Mouse (Mus musculus) thymus, postnatal 25 days (tissue): ENCODE measurements around the gene Fam71e2.
A peak's percentile ranks its signal among the peaks of the same experiment; 100 is the strongest.

ENCODE experiments used
- DNase-seq: peaks from one replicate; pipeline ENCODE4 v3.0.0; 2022

Gene Fam71e2

DNA sequence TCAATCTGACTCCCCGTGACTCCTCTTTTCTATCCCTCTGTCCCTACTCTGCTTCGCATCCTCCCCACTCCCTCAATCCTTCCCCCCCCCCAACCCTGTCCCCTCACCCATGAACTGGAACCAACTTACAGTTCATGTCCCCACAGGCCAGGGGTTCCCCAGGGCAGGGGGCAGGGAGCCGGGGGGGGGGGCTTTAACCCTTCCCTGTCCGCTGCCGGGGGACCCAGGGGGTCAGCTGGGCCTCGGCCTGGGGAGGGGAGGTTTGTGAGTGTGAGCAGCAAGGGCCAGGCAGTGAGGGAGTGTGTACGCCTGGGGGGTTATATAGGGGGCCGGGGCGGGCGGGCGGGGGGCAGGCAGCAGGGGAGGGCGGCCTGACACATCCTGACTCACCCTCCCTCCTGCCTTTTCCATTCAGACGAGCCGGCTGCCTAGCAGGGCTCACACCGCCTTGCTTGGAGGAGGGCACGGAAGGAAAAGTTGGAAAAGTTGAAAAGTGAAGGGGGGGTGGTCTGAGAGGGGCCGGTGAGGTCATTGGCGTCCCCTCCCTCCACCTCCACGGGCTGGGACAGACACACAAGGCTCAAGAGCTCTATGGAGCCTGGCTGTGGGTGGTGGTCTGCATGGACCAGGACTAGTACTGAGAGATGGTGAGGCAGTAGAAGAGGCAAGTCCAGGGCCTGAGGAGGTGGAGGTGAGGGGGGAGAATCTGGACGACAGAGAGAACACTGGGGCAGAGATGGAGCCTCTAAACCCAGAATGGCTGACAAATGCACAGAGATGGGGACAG, 6.9 kb upstream of the Fam71e2 start:
- no peak for DNase-seq

DNA sequence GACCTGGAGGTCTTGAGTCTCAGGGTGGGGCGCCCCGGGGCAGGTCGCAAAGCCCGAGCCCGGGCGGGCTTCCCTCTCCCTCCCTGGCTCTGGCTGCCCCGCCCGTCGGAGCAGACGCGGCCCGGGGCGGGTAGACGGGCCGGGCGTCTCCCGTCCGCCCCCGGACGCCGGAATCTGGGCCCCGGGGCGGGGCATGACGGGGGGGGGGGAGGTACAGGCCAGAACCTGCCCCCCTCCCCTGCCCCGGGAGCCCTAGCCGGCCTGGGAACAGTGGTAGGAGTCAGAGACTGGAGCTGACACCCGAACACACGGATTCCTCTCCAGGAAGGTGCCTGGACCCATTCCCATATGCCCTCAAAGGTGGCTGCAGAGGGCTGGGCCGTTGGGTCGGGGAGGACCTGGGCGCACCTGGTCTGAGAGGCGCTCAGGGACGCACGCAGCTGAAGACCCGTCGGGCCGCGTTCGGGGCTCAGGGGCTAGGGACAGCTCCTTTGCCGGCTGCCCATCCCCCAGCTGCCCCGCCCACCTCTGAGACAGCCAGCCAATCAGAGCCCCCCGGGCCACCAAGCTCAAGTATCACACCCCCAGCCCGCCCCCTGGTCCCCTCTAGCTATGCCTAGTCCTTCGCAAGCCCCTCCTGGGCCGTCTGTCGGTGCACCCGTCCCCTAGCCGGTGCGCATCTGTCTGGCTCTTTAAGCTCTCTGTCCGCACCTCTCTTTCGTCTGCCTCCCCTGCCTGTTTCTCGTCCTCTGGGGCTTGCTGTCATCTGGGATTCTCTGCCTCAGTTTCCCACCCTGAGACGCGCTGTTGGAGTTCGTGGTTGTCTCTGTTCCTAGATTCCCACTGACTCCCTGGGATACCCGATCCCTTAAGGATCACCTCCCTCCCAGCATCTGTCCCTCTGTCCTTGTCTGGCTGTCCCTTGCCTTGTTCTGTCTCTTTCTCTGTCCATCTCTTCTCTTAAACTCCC, 6.0 kb upstream of the Fam71e2 start:
- DNase-seq = peak; percentile 30

DNA sequence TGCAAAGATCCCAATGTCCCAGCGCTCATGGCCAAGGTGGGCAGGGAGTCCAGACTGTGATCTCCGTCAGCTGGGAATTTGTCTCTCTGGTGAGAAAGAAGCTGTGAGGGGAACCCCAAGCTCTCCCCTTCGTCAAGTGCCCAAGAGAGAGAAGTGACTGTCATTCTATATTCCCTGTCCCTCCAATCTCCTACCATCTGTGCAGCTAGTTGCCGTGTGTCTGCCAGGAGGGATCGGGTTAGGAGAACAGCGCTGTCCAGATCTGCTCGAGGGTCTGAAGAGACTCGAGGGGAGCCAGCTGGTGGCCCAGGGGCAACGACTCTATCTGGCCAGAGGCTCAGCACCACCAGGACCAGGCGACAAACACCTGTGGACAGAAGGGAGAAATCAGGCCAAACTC, 5.0 kb upstream of the Fam71e2 start:
- DNase-seq = no peak

DNA sequence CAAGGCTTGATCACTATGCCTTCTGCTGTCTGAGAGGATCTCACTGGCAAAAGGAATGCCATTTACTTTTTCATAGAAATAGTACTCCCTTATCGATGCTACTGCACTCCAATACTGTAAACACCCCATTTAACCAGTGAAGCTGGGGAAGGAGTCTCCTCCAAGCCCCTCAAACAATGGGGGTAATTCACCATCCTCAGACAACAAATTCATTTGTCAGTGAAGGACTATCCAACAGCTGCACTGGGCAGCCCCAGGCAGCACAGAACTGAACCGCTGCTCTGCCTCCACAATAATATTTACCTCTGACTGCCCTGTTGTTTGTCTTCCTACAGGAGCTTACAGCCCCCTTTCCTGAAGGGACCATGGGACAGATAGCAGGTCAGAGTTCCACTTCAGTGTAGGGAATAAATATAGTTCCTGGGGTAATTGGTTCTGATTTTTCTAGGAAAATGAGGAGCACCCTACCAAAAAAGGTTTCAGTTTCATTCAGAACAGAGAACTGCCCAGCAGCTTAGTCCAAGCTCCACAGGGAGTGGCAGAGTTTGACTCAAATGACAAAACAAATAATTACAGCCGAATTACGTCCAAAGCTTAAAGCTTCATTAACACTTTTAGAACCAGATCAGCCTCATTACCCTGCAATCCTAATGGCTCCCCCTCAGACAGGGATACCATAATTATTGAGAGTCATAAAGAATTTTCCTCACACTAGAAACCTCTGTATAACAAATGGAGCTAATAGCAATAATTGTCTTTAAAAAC, 6.0 kb downstream of the Fam71e2 start:
- DNase-seq = no peak

DNA sequence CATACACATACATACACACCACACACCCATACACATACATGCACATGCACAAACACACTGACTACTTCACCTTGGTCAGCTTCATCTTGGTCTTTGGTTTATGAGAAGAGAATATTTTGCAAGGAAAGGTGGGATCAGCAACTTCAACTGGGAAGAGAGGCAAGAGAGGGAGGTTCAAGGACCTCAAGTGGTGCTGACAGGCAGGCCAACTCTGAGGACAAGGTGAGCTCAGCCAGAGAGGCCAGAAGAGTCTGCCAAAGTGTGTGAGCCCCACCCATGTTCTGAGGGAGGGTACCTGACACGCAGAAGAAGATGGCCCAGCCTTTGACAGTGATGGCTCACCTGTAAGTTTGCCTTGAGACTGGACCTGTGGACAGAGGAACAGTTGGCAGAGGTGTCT, 11.4 kb downstream of the Fam71e2 start:
- DNase-seq = no peak

GRCm38 (mm10) chr7:4752821-4753570, 18.1 kb downstream of the Fam71e2 start, which contains the start of gene Cox6b2:
Gene Cox6b2, minus strand, starts transcription at chr7:4753094.
- DNase-seq = peak; percentile 88

- peak; percentile 12 for DNase-seq
Measured at GRCm38 (mm10) chr7:4751971-4752820, 18.9 kb downstream of the Fam71e2 start.

- no peak for DNase-seq
Measured at GRCm38 (mm10) chr7:4749169-4749568, 21.9 kb downstream of the Fam71e2 start.

- no peak for DNase-seq
Measured at GRCm38 (mm10) chr7:4748321-4748720, 22.8 kb downstream of the Fam71e2 start.

DNA sequence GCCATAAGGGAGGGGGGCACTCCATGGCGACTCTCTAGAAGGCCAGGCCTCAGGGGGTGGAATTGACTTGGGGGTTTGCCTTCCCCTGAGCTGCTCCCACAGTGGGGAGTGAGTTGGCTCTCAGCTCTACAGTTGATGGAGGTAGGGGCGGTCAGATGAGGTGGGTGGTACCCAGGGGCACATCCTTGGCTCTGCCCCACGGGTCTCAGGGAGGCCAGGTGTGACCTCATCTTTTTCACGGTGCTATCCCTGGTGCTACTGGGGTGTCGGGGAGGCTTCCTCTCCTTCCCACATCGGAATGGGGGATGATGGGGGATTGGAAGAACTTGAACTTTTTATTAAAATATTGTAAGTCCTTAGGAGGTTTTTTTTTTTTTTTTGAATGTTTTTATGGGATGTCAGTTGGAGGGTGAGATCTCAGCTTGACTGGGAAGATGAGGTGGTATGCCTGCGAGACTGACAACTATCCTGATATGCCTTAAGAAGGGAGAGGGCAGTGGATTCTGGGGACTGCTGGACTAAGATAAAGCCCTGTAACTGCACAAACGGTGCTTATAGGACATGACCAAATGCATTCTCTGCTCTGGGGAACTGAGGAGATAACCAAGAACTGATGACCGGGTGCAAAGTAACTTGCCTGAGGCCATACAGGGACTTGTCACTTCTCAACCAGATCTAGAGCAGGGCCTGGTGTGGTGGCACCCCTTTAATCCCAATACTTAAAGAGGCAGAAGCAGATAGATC, 23.8 kb downstream of the Fam71e2 start:
- no peak for DNase-seq

DNA sequence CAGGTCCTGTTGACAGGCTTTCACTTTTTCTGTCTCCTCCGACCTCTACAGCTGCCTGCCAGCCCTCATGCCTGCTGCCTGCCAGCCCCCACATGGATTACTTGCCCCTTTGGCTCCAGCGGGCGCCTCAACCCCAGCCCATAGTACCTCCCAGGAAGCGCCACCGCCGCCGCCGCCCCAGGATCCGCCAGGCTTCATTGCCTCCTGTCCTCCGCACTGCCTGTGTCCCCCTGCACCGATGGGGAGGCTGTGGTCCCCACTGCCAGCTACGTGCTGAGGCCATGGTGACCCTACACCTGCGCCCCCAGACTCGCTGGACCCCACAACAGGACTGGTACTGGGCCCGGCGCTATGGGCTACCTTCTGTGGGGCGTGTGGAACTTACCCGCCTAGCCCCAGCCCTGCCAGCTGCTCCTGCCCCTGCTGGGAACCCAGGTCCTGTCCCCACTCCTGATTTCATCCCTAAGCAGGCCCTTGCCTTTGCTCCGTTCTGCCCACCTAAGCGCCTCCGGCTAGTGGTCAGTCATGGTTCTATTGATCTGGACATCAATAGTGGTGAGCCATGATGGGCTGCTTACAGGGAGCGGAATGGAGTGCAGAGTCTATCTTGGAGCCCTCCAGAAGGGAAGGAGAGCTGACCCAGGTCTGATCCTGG, 24.6 kb downstream of the Fam71e2 start:
- DNase-seq = no peak

- no peak for DNase-seq
Measured at GRCm38 (mm10) chr7:4744886-4745285, 26.2 kb downstream of the Fam71e2 start.

DNA sequence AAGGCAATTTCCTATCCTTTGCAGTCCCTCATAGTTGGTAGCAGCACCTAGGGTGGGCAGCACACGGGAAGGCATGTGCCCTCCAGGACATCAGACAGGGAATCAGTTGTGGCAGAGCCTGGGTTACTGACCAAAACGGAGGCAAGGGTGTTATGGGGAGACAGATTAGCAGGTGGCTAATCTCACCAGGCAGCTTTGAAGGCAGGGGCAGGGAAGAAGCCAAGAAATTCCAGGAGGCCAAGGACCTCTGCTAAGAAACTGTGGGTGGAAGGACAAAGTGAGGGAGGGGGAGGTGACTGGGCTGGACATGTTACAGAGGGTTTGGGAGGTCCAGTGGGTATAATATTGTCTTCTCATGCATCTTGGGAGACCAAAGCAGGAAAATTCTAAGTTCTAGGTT, 27.7 kb downstream of the Fam71e2 start:
- no peak for DNase-seq

GRCm38 (mm10) chr7:4742482-4742819, 28.7 kb downstream of the Fam71e2 start:
- no peak for DNase-seq

DNA sequence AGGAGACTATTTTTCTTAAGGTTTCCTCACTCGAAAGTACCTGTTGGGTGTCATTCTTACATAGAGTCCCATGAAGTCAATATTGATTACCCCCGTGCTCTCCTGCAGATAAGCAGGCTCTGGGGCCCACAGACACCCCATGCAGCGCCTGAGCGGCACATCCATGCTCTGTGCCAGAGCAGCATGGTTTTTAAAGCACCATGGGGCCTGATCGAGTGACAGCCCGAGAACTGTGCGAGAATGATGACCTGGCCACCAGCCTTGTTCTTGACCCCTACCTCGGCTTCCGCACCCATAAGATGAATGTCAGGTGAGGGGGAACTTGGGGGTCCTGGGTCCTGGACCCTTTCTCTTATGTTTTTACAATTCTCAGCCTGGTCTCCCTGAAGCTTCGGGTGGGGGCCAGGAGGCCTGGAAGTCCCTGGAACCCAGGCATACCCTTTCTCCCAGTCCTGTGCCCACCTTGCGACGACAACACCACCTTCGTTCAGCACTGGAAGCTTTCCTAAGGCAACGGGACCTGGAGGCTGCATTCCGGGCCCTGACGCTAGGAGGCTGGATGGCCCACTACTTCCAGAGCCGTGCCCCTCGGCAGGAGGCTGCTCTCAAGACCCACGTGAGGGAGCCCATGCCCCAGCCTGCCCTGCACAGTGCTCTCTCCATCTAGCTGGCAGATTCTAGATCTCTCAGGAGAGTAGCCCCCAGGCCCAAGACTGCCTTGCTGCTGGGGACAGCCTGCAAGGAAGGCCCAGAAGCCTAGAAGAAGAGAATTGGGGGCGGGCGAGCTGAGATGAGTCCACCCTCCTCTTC, 29.2 kb downstream of the Fam71e2 start:
- no peak for DNase-seq

GRCm38 (mm10) chr7:4741151-4741550, 30.0 kb downstream of the Fam71e2 start:
- no peak for DNase-seq

DNA sequence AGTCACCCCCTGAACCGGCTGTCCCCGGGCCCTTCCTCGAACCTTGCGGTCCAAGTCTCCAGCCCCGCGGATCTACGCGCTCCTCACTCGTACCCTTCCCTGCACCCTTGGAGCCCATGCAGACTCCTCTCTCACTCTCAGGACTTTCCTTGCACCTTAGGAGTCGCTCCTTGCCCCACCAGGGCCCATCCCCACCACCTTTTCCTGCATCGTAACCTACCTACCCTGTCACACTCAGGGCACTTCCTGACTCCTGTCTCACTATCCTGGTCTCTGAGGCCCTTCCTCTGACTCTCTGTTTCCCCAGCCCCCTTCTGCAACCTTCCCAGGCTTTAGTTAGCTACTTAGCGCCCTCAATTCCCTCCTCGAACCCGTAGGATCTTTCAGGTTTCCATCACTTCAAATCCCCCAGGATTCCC, 30.8 kb downstream of the Fam71e2 start:
- no peak for DNase-seq

DNA sequence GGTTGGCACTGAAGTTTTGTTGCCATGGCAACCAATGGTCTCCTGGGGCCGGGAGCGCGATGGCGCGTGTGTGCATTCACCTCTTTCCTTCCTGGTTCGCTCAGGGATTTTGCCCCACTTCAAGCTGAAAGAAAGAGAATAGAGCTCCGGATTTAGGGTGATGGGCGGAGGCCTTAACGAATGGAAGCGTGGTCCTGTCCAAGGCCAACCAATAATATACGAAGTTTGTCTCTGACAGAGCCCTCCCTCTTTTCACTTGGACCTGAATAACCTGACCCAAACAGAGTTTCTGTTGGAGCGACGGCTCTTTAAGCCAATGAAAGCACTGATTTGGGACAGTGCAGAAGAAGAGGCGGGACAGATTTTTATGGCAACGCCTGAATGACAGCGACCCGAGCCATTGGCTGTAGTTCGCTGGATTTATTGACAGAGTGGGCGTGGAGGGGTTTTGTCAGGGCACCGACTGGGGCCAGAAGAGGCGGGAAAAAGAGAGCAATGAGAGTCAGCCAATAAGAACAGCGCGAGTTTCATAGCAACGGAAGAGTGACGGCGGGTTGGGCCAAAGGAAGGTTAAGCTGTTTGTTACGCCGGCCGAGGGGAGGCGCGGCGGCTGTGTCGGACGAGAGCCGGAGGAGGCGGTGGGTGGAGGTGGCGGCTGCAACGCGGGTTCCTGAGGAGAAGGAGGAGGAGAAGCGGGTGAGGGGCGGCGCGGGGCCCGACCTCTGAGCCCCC, 31.4 kb downstream of the Fam71e2 start, which contains the start of gene Kmt5c:
Gene Kmt5c (plus strand): TSS at position 572 of the 732 bp plus-strand sequence.
- peak; percentile 94 for DNase-seq
